8 mouse cellular contexts compared by ENCODE assay signal in the genomic region with DNA sequence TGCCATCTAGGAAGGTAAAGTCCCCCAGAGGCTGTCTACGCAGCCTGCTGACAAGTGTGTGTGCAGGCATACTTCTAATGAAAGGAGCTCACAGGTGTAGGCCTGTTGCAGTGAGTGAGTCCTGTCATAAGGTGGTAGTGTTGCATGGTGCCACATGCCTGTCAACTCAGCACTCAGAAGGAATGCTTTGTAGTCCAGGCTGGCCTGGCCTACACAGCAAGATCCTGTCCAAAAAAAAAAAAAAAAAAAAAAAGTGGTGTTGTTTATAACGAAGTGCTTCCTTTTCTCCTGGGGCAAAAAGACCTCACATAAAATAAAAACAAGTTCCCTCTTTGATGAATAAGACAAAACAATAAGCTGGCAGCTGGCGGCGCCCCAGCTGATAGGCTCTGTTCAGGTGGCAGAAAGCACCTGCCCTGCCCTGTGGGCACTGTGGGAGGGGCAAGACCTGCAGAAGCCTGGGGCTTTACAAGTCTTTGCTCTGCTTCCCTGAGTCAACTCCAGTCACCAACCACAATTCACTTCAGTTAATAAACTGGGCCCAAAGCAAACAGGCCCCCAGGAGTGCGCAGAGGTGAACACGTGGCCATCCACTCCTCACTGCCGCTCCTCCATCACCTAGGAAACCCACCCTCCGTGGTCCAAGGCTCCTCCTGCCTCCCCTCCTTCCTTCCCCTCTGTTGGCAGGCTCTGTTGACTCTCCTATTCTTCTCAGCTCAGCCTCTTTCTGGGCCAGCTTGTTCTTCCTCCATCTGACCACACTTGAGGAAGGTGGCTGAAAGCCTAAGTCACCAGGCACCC. TPM values are rescaled to one million over a fixed set of nuclear protein-coding genes. Genes with fewer than 3 reads are reported as not detected.
DNase-seq lines count a peak whose midpoint lies in the region; ATAC-seq lines count a peak whose summit lies in the region.

No protein-coding gene starts in this region.

- no peak for ATAC-seq in forebrain, embryonic 11.5 days (replicated peaks; ENCODE audit: low FRiP score)
- ATAC-seq in liver, embryonic 15.5 days (ENCODE audit: insufficient read depth) = peak; percentile 42; the same call in 1 of the 2 replicates

- H3K4me1 ChIP-seq in forebrain, embryonic 10.5 days = peaks cover 17% of the 10 kb centered on the region
- H3K4me1 ChIP-seq in forebrain, embryonic 11.5 days (replicated peaks; ENCODE audit: control insufficient read depth, insufficient read depth, low read length) = no peaks in the 10 kb centered on the region
- peaks cover 10% of the 10 kb centered on the region for H3K4me1 ChIP-seq in liver, embryonic 15.5 days (replicated peaks)

- no peaks in the 10 kb centered on the region for H3K36me3 ChIP-seq in forebrain, embryonic 10.5 days (replicated peaks)
- no peaks in the 10 kb centered on the region for H3K36me3 ChIP-seq in forebrain, embryonic 11.5 days (ENCODE audit: control insufficient read depth, insufficient read depth, low read length)
- H3K36me3 ChIP-seq in liver, embryonic 15.5 days (replicated peaks) = no peaks in the 10 kb centered on the region

- no peaks in the 10 kb centered on the region for H3K9me3 ChIP-seq in forebrain, embryonic 10.5 days
- no peaks in the 10 kb centered on the region for H3K9me3 ChIP-seq in forebrain, embryonic 11.5 days (ENCODE audit: control insufficient read depth, low read length)
- no peaks in the 10 kb centered on the region for H3K9me3 ChIP-seq in liver, embryonic 15.5 days (replicated peaks)

- H3K4me3 ChIP-seq in forebrain, embryonic 10.5 days = no peak overlapping the region
- no peak overlapping the region for H3K4me3 ChIP-seq in forebrain, embryonic 11.5 days (ENCODE audit: low read depth, low read length)
- no peak overlapping the region for H3K4me3 ChIP-seq in liver, embryonic 15.5 days (replicated peaks)

- no peaks in the 10 kb centered on the region for H3K27me3 ChIP-seq in forebrain, embryonic 10.5 days (ENCODE audit: poor library complexity, severe bottlenecking)
- H3K27me3 ChIP-seq in forebrain, embryonic 11.5 days (ENCODE audit: control insufficient read depth, insufficient read depth, low read length) = no peaks in the 10 kb centered on the region
- H3K27me3 ChIP-seq in liver, embryonic 15.5 days = no peaks in the 10 kb centered on the region

- H3K27ac ChIP-seq in forebrain, embryonic 10.5 days = 0 out of 2 replicates have a peak overlapping the region, but pooled peaks have one; percentile 17
- no peak overlapping the region for H3K27ac ChIP-seq in forebrain, embryonic 11.5 days (ENCODE audit: low read depth, low read length)
- no peak overlapping the region for H3K27ac ChIP-seq in liver, embryonic 15.5 days (replicated peaks)

- no peak overlapping the region for H3K4me2 ChIP-seq in forebrain, embryonic 11.5 days (ENCODE audit: low read depth, low read length, severe bottlenecking)
- no peak overlapping the region for H3K4me2 ChIP-seq in liver, embryonic 15.5 days

- no peak for DNase-seq in forebrain, embryonic 10.5 days (ENCODE audit: extremely low spot score, low spot score)
- no peak for DNase-seq in forebrain, embryonic 11.5 days (ENCODE audit: low spot score)
- peak; percentile 70 for DNase-seq in urinary bladder, postnatal 14 days (ENCODE audit: low spot score)
- DNase-seq in urinary bladder, adult 2 months (ENCODE audit: low spot score) = no peak
- peak; percentile 71 for DNase-seq in induced T-regulatory cell, adult 2 months (ENCODE audit: low read depth)
- peak; percentile 53 for DNase-seq in right cerebral cortex, postnatal 25 days
- no peak for DNase-seq in adrenal gland, postnatal 4 days (ENCODE audit: low spot score in 2 of 2)

- WGBS in forebrain, embryonic 10.5 days = 58% methylated on average over 8 of the region's 8 CpGs
- whole genome bisulfite sequencing in forebrain, embryonic 11.5 days = 61% methylated on average over 8 of the region's 8 CpGs
- 41% methylated on average over 8 of the region's 8 CpGs for WGBS in liver, embryonic 15.5 days (ENCODE audit: insufficient replicate concordance)

- no peak overlapping the region for H3K9ac ChIP-seq in forebrain, embryonic 11.5 days (ENCODE audit: low read length)
- no peak overlapping the region for H3K9ac ChIP-seq in liver, embryonic 15.5 days

RNA-seq across cellular contexts. Expression of gene Mical2, which starts 12.5 kb away (rescaled TPM):
- 0.87 and 0.88 TPM in 2 replicates for polyA plus RNA-seq in forebrain, embryonic 10.5 days (2016; fragmentation: Nextera tagmentation; extraction: Ambion mirVana)
- polyA plus RNA-seq in forebrain, embryonic 11.5 days (2014; fragmentation: Nextera tagmentation; extraction: Ambion mirVana) = 1.9 and 2.1 TPM in 2 replicates
- 22.9 and 26.8 TPM in 2 replicates for polyA plus RNA-seq in urinary bladder, adult 2 months (2012; rRNA removed)
- 1.8 TPM in 2 replicates for polyA plus RNA-seq in liver, embryonic 15.5 days (2015; fragmentation: Nextera tagmentation; extraction: Ambion mirVana)
- total RNA-seq in adrenal gland, postnatal 4 days (2021) = 10 to 100 TPM; 25.2 TPM

RNA-seq across cellular contexts. Expression of gene Dkk3, which starts 54.3 kb away (rescaled TPM):
- polyA plus RNA-seq in forebrain, embryonic 10.5 days (2016; fragmentation: Nextera tagmentation; extraction: Ambion mirVana) = 14.3 and 15.0 TPM in 2 replicates
- 15.0 and 18.7 TPM in 2 replicates for polyA plus RNA-seq in forebrain, embryonic 11.5 days (2014; fragmentation: Nextera tagmentation; extraction: Ambion mirVana)
- polyA plus RNA-seq in urinary bladder, adult 2 months (2012; rRNA removed) = 68.6 and 94.4 TPM in 2 replicates
- 2.1 and 2.5 TPM in 2 replicates for polyA plus RNA-seq in liver, embryonic 15.5 days (2015; fragmentation: Nextera tagmentation; extraction: Ambion mirVana)
- total RNA-seq in adrenal gland, postnatal 4 days (2021) = 10 to 100 TPM; 17.3 to 17.7 TPM

Comparison
In these comparisons a context has a peak if more than half of its experiments do, and no peak if none do; other contexts are left out.
1. DNase-seq: peak in urinary bladder, postnatal 14 days (single experiment), induced T-regulatory cell, adult 2 months (single experiment) and right cerebral cortex, postnatal 25 days (single experiment); none in forebrain, embryonic 10.5 days (single experiment), forebrain, embryonic 11.5 days (single experiment), urinary bladder, adult 2 months (single experiment) and adrenal gland, postnatal 4 days (0 of 2).